Comparison of ENCODE assay signal across 11 mouse cellular contexts in genomic region chr1:72578351-72578750, GRCm38 (mm10). TPM values are rescaled to one million over a fixed set of nuclear protein-coding genes. Genes with fewer than 3 reads are reported as not detected.
DNase-seq lines count a peak whose midpoint lies in the region; ATAC-seq and TF ChIP-seq lines count a peak whose summit lies in the region.
"Had no signal": no experiment of that assay in that cellular context is flagged by ENCODE, and none has a peak within 500 bp of the region (broad histone marks: within the 10 kb centered on the region; RNA-seq: fewer than 3 reads in every experiment).

No protein-coding gene starts in this region.

- no peaks in the 10 kb centered on the region for H3K9me3 ChIP-seq in kidney, embryonic 15.5 days (replicated peaks)
- H3K9me3 ChIP-seq in hindbrain, embryonic 13.5 days, result no peaks in the 10 kb centered on the region
- H3K9me3 ChIP-seq in midbrain, embryonic 15.5 days, result no peaks in the 10 kb centered on the region

- peaks cover 29% of the 10 kb centered on the region for H3K4me1 ChIP-seq in kidney, embryonic 15.5 days
- H3K4me1 ChIP-seq in cortical plate, adult 2 months (ENCODE audit: control insufficient read depth, insufficient read depth, low read length), result no peaks in the 10 kb centered on the region
- peaks cover 27% of the 10 kb centered on the region for H3K4me1 ChIP-seq in hindbrain, embryonic 13.5 days (replicated peaks)
- H3K4me1 ChIP-seq in midbrain, embryonic 15.5 days, result peaks cover 24% of the 10 kb centered on the region

- DNase-seq in kidney, adult 18-20 months, result no peak
- no peak for DNase-seq in thymus, adult 18-20 months
- DNase-seq in spleen, postnatal 4 days (ENCODE audit: low spot score in 2 of 2), result no peak
- DNase-seq: cerebellum, adult 18-20 months; lung, postnatal 14 days had no signal

- no peak overlapping the region for H3K9ac ChIP-seq in kidney, embryonic 15.5 days
- H3K9ac ChIP-seq in hindbrain, embryonic 13.5 days, result 0 out of 2 replicates have a peak overlapping the region, but pooled peaks have one; percentile 29
- H3K9ac ChIP-seq in midbrain, embryonic 15.5 days, result no peak overlapping the region

- WGBS in kidney, embryonic 15.5 days, result 26% methylated on average over 15 of the region's 15 CpGs
- 41% methylated on average over 15 of the region's 15 CpGs for WGBS in hindbrain, embryonic 13.5 days
- WGBS in midbrain, embryonic 15.5 days, result 30% methylated on average over 15 of the region's 15 CpGs

- 0 out of 2 replicates have a peak overlapping the region, but pooled peaks have one; percentile 13 for H3K27ac ChIP-seq in kidney, embryonic 15.5 days
- H3K27ac ChIP-seq in cortical plate, adult 2 months (ENCODE audit: insufficient read depth, low read length), result peak overlapping the region; percentile 38
- H3K27ac ChIP-seq in hindbrain, embryonic 13.5 days, result no peak overlapping the region
- no peak overlapping the region for H3K27ac ChIP-seq in midbrain, embryonic 15.5 days

- no peak for ATAC-seq in kidney, embryonic 15.5 days (replicated peaks; ENCODE audit: low FRiP score)
- no peak for ATAC-seq in hindbrain, embryonic 13.5 days (ENCODE audit: low FRiP score)
- no peak for ATAC-seq in midbrain, embryonic 15.5 days (replicated peaks)
- no peak for ATAC-seq in monocyte, adult 5-6 weeks (replicated peaks; ENCODE audit: insufficient number of reproducible peaks, low FRiP score, low TSS enrichment, poor library complexity, severe bottlenecking)

- H3K4me3 ChIP-seq in kidney, embryonic 15.5 days (replicated peaks), result peak overlapping the region; percentile 8; the same call in 1 of the 2 replicates
- peak overlapping the region; percentile 22 for H3K4me3 ChIP-seq in cortical plate, adult 2 months (ENCODE audit: insufficient read depth, low read length)
- no peak overlapping the region for H3K4me3 ChIP-seq in hindbrain, embryonic 13.5 days
- H3K4me3 ChIP-seq in midbrain, embryonic 15.5 days, result no peak overlapping the region

- H3K4me2 ChIP-seq in kidney, embryonic 15.5 days, result peak overlapping the region; percentile 33
- peak overlapping the region; percentile 25 for H3K4me2 ChIP-seq in hindbrain, embryonic 13.5 days
- peak overlapping the region; percentile 16 for H3K4me2 ChIP-seq in midbrain, embryonic 15.5 days

- no peaks in the 10 kb centered on the region for H3K36me3 ChIP-seq in kidney, embryonic 15.5 days
- no peaks in the 10 kb centered on the region for H3K36me3 ChIP-seq in hindbrain, embryonic 13.5 days
- H3K36me3 ChIP-seq in midbrain, embryonic 15.5 days (replicated peaks), result no peaks in the 10 kb centered on the region

- no peak for TF ChIP-seq CTCF in cortical plate, adult 2 months (IDR thresholded peaks at IDR 0.05; ENCODE audit: extremely low read depth, insufficient read depth, low read length)

- H3K27me3 ChIP-seq in kidney, embryonic 15.5 days, result peaks cover 26% of the 10 kb centered on the region
- peaks cover 9% of the 10 kb centered on the region for H3K27me3 ChIP-seq in hindbrain, embryonic 13.5 days
- H3K27me3 ChIP-seq in midbrain, embryonic 15.5 days (replicated peaks), result no peaks in the 10 kb centered on the region

- no peak for TF ChIP-seq POLR2A in cortical plate, adult 2 months (IDR thresholded peaks at IDR 0.05; ENCODE audit: extremely low read depth, insufficient read depth, low read length)

RNA-seq across cellular contexts. Expression of gene Smarcal1, which starts 4.7 kb away (rescaled TPM):
- polyA plus RNA-seq in kidney, embryonic 15.5 days (2015; fragmentation: Nextera tagmentation; extraction: Ambion mirVana), result 22.9 and 24.2 TPM in 2 replicates
- 39.9 and 40.0 TPM in 2 replicates for polyA plus RNA-seq in cortical plate, adult 2 months (2012; rRNA removed)
- polyA plus RNA-seq in hindbrain, embryonic 13.5 days (2015; fragmentation: Nextera tagmentation; extraction: Ambion mirVana), result 24.7 and 25.4 TPM in 2 replicates
- polyA plus RNA-seq in midbrain, embryonic 15.5 days (2015; fragmentation: Nextera tagmentation; extraction: Ambion mirVana), result 29.6 and 30.9 TPM in 2 replicates
- 13.2 to 19.4 TPM (median 18.9 TPM) in 3 replicates for total RNA-seq in monocyte, adult 5-6 weeks (2017)

RNA-seq across cellular contexts. Expression of gene March4, which starts 41.6 kb away (rescaled TPM):
- 0.05 TPM in 1 of 2 replicates, not detected in the other for polyA plus RNA-seq in kidney, embryonic 15.5 days (2015; fragmentation: Nextera tagmentation; extraction: Ambion mirVana)
- polyA plus RNA-seq in cortical plate, adult 2 months (2012; rRNA removed), result 5.4 and 5.7 TPM in 2 replicates
- 5.6 and 6.5 TPM in 2 replicates for polyA plus RNA-seq in hindbrain, embryonic 13.5 days (2015; fragmentation: Nextera tagmentation; extraction: Ambion mirVana)
- polyA plus RNA-seq in midbrain, embryonic 15.5 days (2015; fragmentation: Nextera tagmentation; extraction: Ambion mirVana), result 7.7 and 7.9 TPM in 2 replicates
- total RNA-seq in monocyte, adult 5-6 weeks (2017), result not detected in 3 replicates
- total RNA-seq: heart, postnatal 25 days had no signal

Comparison
In these comparisons a context has a peak if more than half of its experiments do, and no peak if none do; other contexts are left out.
1. H3K27ac ChIP-seq: peak in kidney, embryonic 15.5 days (single experiment) and cortical plate, adult 2 months (single experiment); none in hindbrain, embryonic 13.5 days (single experiment) and midbrain, embryonic 15.5 days (single experiment).
2. H3K4me3 ChIP-seq: peak in kidney, embryonic 15.5 days (single experiment) and cortical plate, adult 2 months (single experiment); none in hindbrain, embryonic 13.5 days (single experiment) and midbrain, embryonic 15.5 days (single experiment).
3. Peak in every context shown above with its lines, with median percentiles within 50 percentile points of each other: H3K4me2 ChIP-seq.